Mouse (Mus musculus): ENCODE measurements at regions not wholly inside any gene's neighbourhood (a gene's known extent, or its start where the extent isn't known, plus 50 kb on each side); places are given as distances from the start of the nearest gene placed in this dataset.

DNA sequence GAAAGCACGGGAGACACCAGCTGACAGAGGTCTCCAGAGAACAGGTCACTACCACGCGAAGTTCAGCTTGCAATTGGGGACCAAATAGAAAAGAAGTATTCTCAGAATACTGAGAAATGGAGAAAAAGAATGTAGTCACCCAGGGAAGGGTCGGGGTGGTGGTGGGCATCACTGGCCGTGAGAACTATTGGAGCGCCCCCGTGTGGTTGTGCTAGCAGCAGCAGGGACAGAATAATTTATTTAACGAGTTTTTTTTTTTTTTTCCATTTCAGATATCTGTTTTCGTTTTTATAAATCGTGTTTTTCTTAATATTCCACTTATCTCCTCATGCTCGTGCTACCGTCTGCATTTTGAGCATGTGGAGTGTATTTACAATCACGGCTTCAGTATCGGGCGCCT is 118.4 kb upstream of the Thy1 start:
- Histone ChIP-seq H3K27ac (ENCODE audit: low read length) (no peak overlapping the region), H3K9ac (replicated peaks; ENCODE audit: low read length) (no peak overlapping the region), H3K9me3 (ENCODE audit: low read length) (no peaks in the 10 kb centered on the region; the same call in 1 of the 2 replicates), H3K4me3 (ENCODE audit: low read length) (no peak overlapping the region), H3K36me3 (ENCODE audit: insufficient read depth, low read length) (no peaks in the 10 kb centered on the region), H3K4me2 (replicated peaks; ENCODE audit: low read depth, low read length) (no peak overlapping the region), H3K4me1 (ENCODE audit: insufficient read depth, low read length) (peaks cover 17% of the 10 kb centered on the region), H3K27me3 (ENCODE audit: insufficient read depth, low read length) (peaks cover 22% of the 10 kb centered on the region)
- 37% methylated on average over 15 of the region's 15 CpGs for WGBS
- no peak for ATAC-seq (ENCODE audit: low FRiP score, low TSS enrichment)

DNA sequence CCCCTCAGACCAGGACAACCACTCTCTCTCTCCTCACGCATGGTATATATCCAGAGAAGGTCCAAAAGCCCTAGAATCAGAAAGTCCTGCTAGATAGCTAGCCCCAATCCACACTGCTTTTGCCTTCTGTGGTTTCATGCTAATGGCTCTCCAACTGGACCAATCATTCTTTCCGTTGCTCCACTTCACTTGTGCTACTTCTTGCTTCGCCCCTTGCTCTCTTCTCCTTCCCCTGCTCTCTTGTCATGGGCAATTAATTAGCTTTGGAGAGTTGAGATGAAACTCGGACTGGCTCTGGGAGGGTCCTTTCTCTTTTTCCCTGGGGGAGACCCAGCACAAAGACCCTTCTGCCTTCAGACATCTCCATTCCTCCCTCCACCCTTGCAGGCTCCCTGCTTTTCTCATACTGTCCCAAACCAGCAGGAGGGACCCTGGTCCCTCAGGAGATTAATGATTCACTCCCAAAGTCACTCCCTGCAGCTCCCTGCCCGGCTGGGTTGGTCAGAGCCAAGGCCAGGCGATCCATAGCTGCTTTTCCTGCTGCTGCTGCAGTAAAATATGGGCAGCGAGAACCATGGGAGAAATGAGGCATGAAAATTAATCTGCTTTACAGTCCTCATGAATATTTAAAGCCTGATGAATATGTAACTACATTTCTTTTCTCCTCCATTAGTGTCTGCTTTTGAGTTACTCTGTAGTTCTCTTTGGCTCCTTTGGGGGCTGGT is 113.7 kb upstream of the Thy1 start:
- no peak overlapping the region for H3K4me3 ChIP-seq (ENCODE audit: low read length)
- H3K4me1 ChIP-seq (ENCODE audit: insufficient read depth, low read length), result peaks cover 24% of the 10 kb centered on the region
- peak overlapping the region; percentile 19 for H3K27ac ChIP-seq (ENCODE audit: low read length)
- no peaks in the 10 kb centered on the region for H3K36me3 ChIP-seq (ENCODE audit: insufficient read depth, low read length)
- 17% methylated on average over 7 of the region's 7 CpGs for WGBS
- H3K9me3 ChIP-seq (ENCODE audit: low read length), result no peaks in the 10 kb centered on the region; the same call in 1 of the 2 replicates
- ATAC-seq (ENCODE audit: low FRiP score, low TSS enrichment), result peak; percentile 86
- no peaks in the 10 kb centered on the region for H3K27me3 ChIP-seq (ENCODE audit: insufficient read depth, low read length)
- H3K4me2 ChIP-seq (replicated peaks; ENCODE audit: low read depth, low read length), result peak overlapping the region; percentile 2
- no peak overlapping the region for H3K9ac ChIP-seq (replicated peaks; ENCODE audit: low read length)

DNA sequence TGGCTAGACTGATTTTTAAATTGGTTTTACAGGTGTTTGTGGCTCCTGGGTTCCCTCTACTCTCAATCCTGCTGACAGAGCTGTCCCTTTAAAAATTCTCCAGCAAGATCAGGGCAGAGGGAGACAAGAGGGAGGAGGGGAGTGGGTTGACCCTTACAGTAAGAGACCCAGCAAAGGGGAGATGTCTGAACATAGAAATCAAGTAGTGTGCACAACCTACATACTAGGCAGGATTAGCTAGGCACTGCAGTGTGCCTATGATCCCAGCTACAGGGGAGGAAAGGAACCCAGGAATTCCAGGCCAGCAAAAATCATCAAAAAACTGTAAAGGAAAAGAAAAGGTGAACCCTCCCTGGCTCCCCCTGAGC is 113.2 kb upstream of the Thy1 start:
- H3K27ac ChIP-seq (ENCODE audit: low read length), result peak overlapping the region; percentile 4; the same call in 1 of the 2 replicates
- H3K36me3 ChIP-seq (ENCODE audit: insufficient read depth, low read length), result no peaks in the 10 kb centered on the region
- no peaks in the 10 kb centered on the region for H3K27me3 ChIP-seq (ENCODE audit: insufficient read depth, low read length)
- H3K9me3 ChIP-seq (ENCODE audit: low read length), result no peaks in the 10 kb centered on the region; the same call in 1 of the 2 replicates
- 0 out of 2 replicates have a peak, but pooled peaks have one; percentile 13 for ATAC-seq (ENCODE audit: low FRiP score, low TSS enrichment)
- H3K4me2 ChIP-seq (replicated peaks; ENCODE audit: low read depth, low read length), result peak overlapping the region; percentile 2; the same call in 1 of the 2 replicates
- no peak overlapping the region for H3K9ac ChIP-seq (replicated peaks; ENCODE audit: low read length)
- no peak overlapping the region for H3K4me3 ChIP-seq (ENCODE audit: low read length)
- H3K4me1 ChIP-seq (ENCODE audit: insufficient read depth, low read length), result peaks cover 25% of the 10 kb centered on the region

DNA sequence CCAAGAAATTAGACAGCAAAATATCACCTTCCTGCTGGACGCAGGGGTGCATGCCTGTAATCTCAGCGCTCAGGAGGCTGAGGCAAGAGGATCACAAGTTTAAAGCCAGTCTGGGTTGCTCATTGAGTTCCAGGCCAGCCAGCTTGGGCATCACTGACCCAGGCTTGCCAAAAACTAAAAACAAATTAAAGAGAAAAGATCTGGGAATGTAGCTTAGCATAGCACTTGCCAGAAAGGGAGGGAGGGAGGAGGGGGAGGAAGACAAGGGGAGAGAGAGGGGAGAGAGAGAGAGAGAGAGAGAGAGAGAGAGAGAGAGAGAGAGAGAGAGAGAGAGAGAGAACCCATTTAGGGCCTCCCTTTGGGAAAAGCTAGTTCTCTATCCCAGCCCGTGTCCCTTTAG is 112.7 kb upstream of the Thy1 start:
- no peak overlapping the region for H3K4me2 ChIP-seq (replicated peaks; ENCODE audit: low read depth, low read length)
- WGBS, result 61% methylated on average over 3 of the region's 3 CpGs
- H3K36me3 ChIP-seq (ENCODE audit: insufficient read depth, low read length), result no peaks in the 10 kb centered on the region
- no peak overlapping the region for H3K9ac ChIP-seq (replicated peaks; ENCODE audit: low read length)
- H3K9me3 ChIP-seq (ENCODE audit: low read length), result no peaks in the 10 kb centered on the region; the same call in 1 of the 2 replicates
- no peaks in the 10 kb centered on the region for H3K27me3 ChIP-seq (ENCODE audit: insufficient read depth, low read length)
- H3K4me3 ChIP-seq (ENCODE audit: low read length), result no peak overlapping the region
- H3K4me1 ChIP-seq (ENCODE audit: insufficient read depth, low read length), result peaks cover 25% of the 10 kb centered on the region
- H3K27ac ChIP-seq (ENCODE audit: low read length), result peak overlapping the region; percentile 4; the same call in 1 of the 2 replicates
- no peak for ATAC-seq (ENCODE audit: low FRiP score, low TSS enrichment)

DNA sequence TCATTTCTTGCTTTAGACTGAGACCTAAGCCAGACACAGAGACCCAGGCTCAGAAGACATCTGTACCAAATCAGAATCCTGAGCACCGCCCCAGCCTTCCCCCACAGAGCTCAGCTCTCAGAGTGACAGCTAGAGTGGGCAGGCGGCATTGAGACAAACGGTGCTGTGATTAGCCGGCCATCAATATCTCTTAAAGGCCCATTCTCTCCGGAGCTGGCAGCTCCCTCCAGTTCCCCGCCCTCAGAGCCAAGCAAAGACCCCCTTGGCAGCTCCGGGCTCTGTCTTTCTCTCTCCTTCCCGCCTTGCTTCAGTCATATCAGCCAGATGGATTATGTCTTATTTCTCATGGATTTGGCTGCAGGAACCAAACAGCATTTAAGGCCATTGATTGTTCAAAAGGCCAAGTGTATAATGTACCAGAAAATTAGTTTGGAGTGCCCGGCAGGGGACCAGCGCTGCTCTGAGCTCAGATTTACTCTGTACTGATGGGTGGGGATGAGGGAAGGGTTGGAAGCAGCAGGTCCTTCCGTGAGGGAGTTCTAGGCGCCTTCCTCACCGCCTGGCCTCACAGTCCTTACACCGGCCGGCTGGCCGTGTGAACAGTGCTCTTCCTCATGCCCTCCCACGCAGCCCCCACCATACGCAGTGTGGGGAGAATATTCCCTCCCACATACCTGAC is 109.0 kb upstream of the Thy1 start:
- H3K9me3 ChIP-seq (ENCODE audit: low read length), result no peaks in the 10 kb centered on the region
- H3K9ac ChIP-seq (replicated peaks; ENCODE audit: low read length), result no peak overlapping the region
- no peak overlapping the region for H3K4me2 ChIP-seq (replicated peaks; ENCODE audit: low read depth, low read length)
- no peaks in the 10 kb centered on the region for H3K36me3 ChIP-seq (ENCODE audit: insufficient read depth, low read length)
- H3K4me1 ChIP-seq (ENCODE audit: insufficient read depth, low read length), result peaks cover 19% of the 10 kb centered on the region
- peak; percentile 35 for ATAC-seq (ENCODE audit: low FRiP score, low TSS enrichment)
- H3K27me3 ChIP-seq (ENCODE audit: insufficient read depth, low read length), result no peaks in the 10 kb centered on the region
- H3K4me3 ChIP-seq (ENCODE audit: low read length), result no peak overlapping the region
- WGBS, result 12% methylated on average over 18 of the region's 18 CpGs
- H3K27ac ChIP-seq (ENCODE audit: low read length), result no peak overlapping the region

DNA sequence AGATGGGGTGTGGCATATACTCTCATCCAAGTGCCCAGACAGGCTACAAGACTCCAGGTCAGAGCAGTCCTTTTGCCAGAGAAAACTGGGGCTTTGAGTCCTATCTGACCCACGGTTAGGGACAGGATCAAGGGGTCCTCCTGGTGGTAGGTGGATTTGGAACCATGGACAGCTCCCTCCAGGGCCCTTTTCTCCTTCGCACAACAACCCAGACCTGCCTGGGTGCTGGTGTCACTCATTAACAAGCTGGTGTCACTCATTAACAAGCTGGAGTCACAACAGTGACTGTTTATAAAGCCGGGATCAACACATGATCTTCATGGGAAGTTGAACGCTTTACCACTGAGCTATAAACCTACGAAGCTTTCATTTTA is 108.5 kb upstream of the Thy1 start:
- Histone ChIP-seq H3K4me3 (ENCODE audit: low read length) (no peak overlapping the region), H3K9ac (replicated peaks; ENCODE audit: low read length) (no peak overlapping the region), H3K4me1 (ENCODE audit: insufficient read depth, low read length) (peaks cover 14% of the 10 kb centered on the region), H3K9me3 (ENCODE audit: low read length) (no peaks in the 10 kb centered on the region), H3K4me2 (replicated peaks; ENCODE audit: low read depth, low read length) (no peak overlapping the region; the same call in 1 of the 2 replicates), H3K27me3 (ENCODE audit: insufficient read depth, low read length) (no peaks in the 10 kb centered on the region), H3K27ac (ENCODE audit: low read length) (no peak overlapping the region), H3K36me3 (ENCODE audit: insufficient read depth, low read length) (no peaks in the 10 kb centered on the region)
- peak; percentile 83 for ATAC-seq (ENCODE audit: low FRiP score, low TSS enrichment)
- 4% methylated on average over 5 of the region's 5 CpGs for WGBS

DNA sequence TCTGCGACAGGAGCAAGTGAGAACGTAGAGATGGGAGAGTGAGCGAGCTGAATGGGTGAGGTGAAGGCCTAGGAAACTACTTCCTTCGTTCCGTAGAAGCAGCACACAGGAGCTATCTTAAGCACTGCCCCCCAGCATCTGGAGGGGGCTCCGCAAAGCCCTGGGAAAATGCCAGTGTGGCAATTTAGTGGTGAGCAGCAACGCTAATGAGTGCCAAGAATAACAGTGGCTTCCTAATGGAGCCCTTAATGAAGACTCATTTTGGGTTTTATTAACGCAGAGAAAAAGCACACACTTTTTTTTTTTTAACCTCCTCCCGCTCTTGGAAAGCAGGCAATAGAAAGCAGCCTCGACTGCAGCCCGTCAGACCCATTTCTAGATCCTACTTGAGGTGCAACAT is 103.8 kb upstream of the Thy1 start:
- no peak for ATAC-seq (ENCODE audit: low FRiP score, low TSS enrichment)
- Histone ChIP-seq H3K4me1 (ENCODE audit: insufficient read depth, low read length) (peaks cover 2% of the 10 kb centered on the region; the same call in 1 of the 2 replicates), H3K36me3 (ENCODE audit: insufficient read depth, low read length) (no peaks in the 10 kb centered on the region), H3K4me3 (ENCODE audit: low read length) (no peak overlapping the region), H3K27me3 (ENCODE audit: insufficient read depth, low read length) (no peaks in the 10 kb centered on the region), H3K4me2 (replicated peaks; ENCODE audit: low read depth, low read length) (no peak overlapping the region), H3K9ac (replicated peaks; ENCODE audit: low read length) (no peak overlapping the region), H3K27ac (ENCODE audit: low read length) (no peak overlapping the region), H3K9me3 (ENCODE audit: low read length) (no peaks in the 10 kb centered on the region)
- WGBS, result 49% methylated on average over 11 of the region's 11 CpGs

DNA sequence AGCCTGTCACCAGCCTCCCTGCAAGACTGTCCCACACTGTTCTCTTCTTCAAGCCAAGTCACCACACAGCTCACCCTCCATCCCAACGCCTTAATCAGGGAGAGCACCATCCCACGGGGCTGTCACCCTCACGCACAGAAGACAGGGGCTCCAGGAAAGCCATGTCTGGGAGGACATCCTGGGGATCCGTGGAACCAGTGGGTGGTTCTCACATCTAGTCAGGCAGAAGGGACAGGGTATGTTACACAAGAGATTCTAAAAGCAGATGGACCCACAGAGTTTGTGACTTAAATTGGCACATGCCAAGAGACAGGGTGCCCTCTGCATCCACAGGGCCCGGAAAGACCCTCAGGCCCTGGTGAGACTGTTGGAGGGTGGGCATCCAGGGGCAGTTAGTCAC is 101.0 kb upstream of the Thy1 start:
- H3K4me2 ChIP-seq (replicated peaks; ENCODE audit: low read depth, low read length), result no peak overlapping the region
- ATAC-seq (ENCODE audit: low FRiP score, low TSS enrichment), result no peak
- H3K27me3 ChIP-seq (ENCODE audit: insufficient read depth, low read length), result no peaks in the 10 kb centered on the region
- peaks cover 13% of the 10 kb centered on the region for H3K4me1 ChIP-seq (ENCODE audit: insufficient read depth, low read length)
- no peaks in the 10 kb centered on the region for H3K9me3 ChIP-seq (ENCODE audit: low read length)
- H3K9ac ChIP-seq (replicated peaks; ENCODE audit: low read length), result no peak overlapping the region
- 74% methylated on average over 5 of the region's 5 CpGs for WGBS
- H3K36me3 ChIP-seq (ENCODE audit: insufficient read depth, low read length), result no peaks in the 10 kb centered on the region
- H3K27ac ChIP-seq (ENCODE audit: low read length), result no peak overlapping the region
- no peak overlapping the region for H3K4me3 ChIP-seq (ENCODE audit: low read length)

DNA sequence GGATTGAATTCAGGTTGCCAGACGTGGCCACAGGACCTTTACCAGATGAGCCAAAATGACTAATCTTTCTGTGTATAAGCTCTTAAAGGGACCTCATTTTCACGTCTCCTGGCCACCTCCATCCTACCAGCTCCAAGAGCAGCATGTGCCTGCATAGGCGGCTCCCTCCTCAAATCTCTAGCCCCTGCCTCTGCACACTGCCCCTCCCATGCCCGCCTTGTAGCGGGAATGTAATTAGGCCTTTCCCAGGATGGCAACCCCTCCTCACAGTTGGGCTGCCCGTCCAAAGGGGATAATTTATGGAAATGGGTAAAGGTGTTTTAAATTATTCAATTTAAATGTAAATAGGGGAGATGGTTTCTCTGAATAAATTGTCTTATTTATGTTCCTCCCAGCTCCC is 99.7 kb upstream of the Thy1 start:
- Histone ChIP-seq H3K4me2 (replicated peaks; ENCODE audit: low read depth, low read length) (no peak overlapping the region), H3K4me3 (ENCODE audit: low read length) (no peak overlapping the region), H3K9me3 (ENCODE audit: low read length) (no peaks in the 10 kb centered on the region), H3K9ac (replicated peaks; ENCODE audit: low read length) (no peak overlapping the region), H3K36me3 (ENCODE audit: insufficient read depth, low read length) (no peaks in the 10 kb centered on the region), H3K4me1 (ENCODE audit: insufficient read depth, low read length) (peaks cover 19% of the 10 kb centered on the region), H3K27ac (ENCODE audit: low read length) (no peak overlapping the region), H3K27me3 (ENCODE audit: insufficient read depth, low read length) (no peaks in the 10 kb centered on the region)
- ATAC-seq (ENCODE audit: low FRiP score, low TSS enrichment), result no peak
- 34% methylated on average over 6 of the region's 6 CpGs for WGBS
